Mouse (Mus musculus) heart, embryonic 13.5 days (tissue): Measurements from ENCODE around the gene Agpat1. TPM values are rescaled to one million over a fixed set of nuclear protein-coding genes. Genes with fewer than 3 reads are reported as not detected.

ENCODE experiments used
- ATAC-seq: fragments of 200-750 bp; cut with Nextera tagmentation; 2 replicates; pipeline ENCODE4 v1.8.0; 2017; ENCODE audit warnings: moderate TSS enrichment; ENCODE audit not compliant: insufficient number of reproducible peaks, low FRiP score, low TSS enrichment; ENCODE audit errors: extremely low read depth
- H3K27ac ChIP-seq: fragments of 300-500 bp; sonication (generic); replicated peaks from 2 replicates; pipeline ENCODE4 v1.5.1; 2015; ENCODE audit warnings: moderate library complexity, mild to moderate bottlenecking, inconsistent platforms
- H3K27me3 ChIP-seq: fragments of 300-500 bp; sonication (generic); replicated peaks from 2 replicates; pipeline ENCODE4 v1.6.1; 2015; ENCODE audit warnings: mild to moderate bottlenecking, inconsistent platforms
- H3K36me3 ChIP-seq: fragments of 300-500 bp; sonication (generic); 2 replicates; pipeline ENCODE4 v1.6.1; 2015; ENCODE audit warnings: mild to moderate bottlenecking, inconsistent platforms
- H3K4me1 ChIP-seq: fragments of 300-500 bp; sonication (generic); 2 replicates; pipeline ENCODE4 v1.6.1; 2015; ENCODE audit warnings: inconsistent platforms
- H3K4me2 ChIP-seq: fragments of 300-500 bp; sonication (generic); 2 replicates; pipeline ENCODE4 v1.6.1; 2015; ENCODE audit warnings: inconsistent platforms, mild to moderate bottlenecking, moderate library complexity
- H3K4me3 ChIP-seq: fragments of 300-500 bp; sonication (generic); 2 replicates; pipeline ENCODE4 v1.5.1; 2015; ENCODE audit warnings: moderate library complexity, mild to moderate bottlenecking, inconsistent platforms
- H3K9ac ChIP-seq: fragments of 300-500 bp; sonication (generic); 2 replicates; pipeline ENCODE4 v1.6.1; 2015; ENCODE audit warnings: inconsistent platforms, mild to moderate bottlenecking, moderate library complexity
- H3K9me3 ChIP-seq: fragments of 300-500 bp; sonication (generic); 2 replicates; pipeline ENCODE4 v1.6.1; 2016; ENCODE audit warnings: inconsistent platforms
- WGBS: fragments of 180-500 bp; shearing (Covaris S2); methylation state at CpG from one replicate; pipeline ENCODE4 v1.1.7; 2015; ENCODE audit warnings: mixed read lengths; 5-methylcytosine and 5-hydroxymethylcytosine counted together
- polyA plus RNA-seq: library from polyadenylated mRNA; unstranded; fragments of >200 nt; fragmentation: Nextera tagmentation; extraction: Ambion mirVana; gene quantifications from 2 replicates; pipeline ENCODE4 v1.2.1, GENCODE M21; 2015

Agpat1 gene
- polyA plus RNA-seq, 1 experiment from 2014 or later: 54.2 TPM

- 82% methylated on average over 16 of the region's 16 CpGs for WGBS
- Histone ChIP-seq H3K27ac (no peak overlapping the region), H3K36me3 (peaks cover 48% of the 10 kb centered on the region), H3K4me2 (peak overlapping the region; percentile 81), H3K27me3 (no peaks in the 10 kb centered on the region), H3K4me1 (peaks cover 29% of the 10 kb centered on the region), H3K9me3 (no peaks in the 10 kb centered on the region), H3K9ac (peak overlapping the region; percentile 93), H3K4me3 (peak overlapping the region; percentile 99)
- ATAC-seq: no peak
Observed at GRCm38 (mm10) chr17:34648141-34648890, 44.3 kb downstream of the Agpat1 start.

- ATAC-seq: no peak
Observed at GRCm38 (mm10) chr17:34649106-34649864, 45.2 kb downstream of the Agpat1 start.

GRCm38 (mm10) chr17:34650781-34651180, 46.7 kb downstream of the Agpat1 start:
- Histone ChIP-seq H3K4me3 (no peak overlapping the region), H3K9ac (no peak overlapping the region), H3K27me3 (no peaks in the 10 kb centered on the region), H3K27ac (no peak overlapping the region), H3K36me3 (peaks cover 58% of the 10 kb centered on the region), H3K4me2 (no peak overlapping the region), H3K9me3 (no peaks in the 10 kb centered on the region), H3K4me1 (peaks cover 35% of the 10 kb centered on the region)
- 91% methylated on average over 14 of the region's 14 CpGs for WGBS
- ATAC-seq: no peak

More at GRCm38 (mm10) chr17:34649106-34649864, 45.2 kb downstream of the Agpat1 start:
- Histone ChIP-seq H3K9me3 (no peaks in the 10 kb centered on the region), H3K4me2 (no peak overlapping the region), H3K9ac (no peak overlapping the region), H3K36me3 (peaks cover 54% of the 10 kb centered on the region), H3K27me3 (no peaks in the 10 kb centered on the region), H3K27ac (no peak overlapping the region), H3K4me3 (no peak overlapping the region), H3K4me1 (peaks cover 29% of the 10 kb centered on the region)
- WGBS: 85% methylated on average over 18 of the region's 18 CpGs

- no peak overlapping the region for H3K4me2 ChIP-seq
- 56% methylated on average over 19 of the region's 19 CpGs for WGBS
- no peak overlapping the region for H3K9ac ChIP-seq
- H3K4me3 ChIP-seq: no peak overlapping the region
- peaks cover 35% of the 10 kb centered on the region for H3K4me1 ChIP-seq
- no peak overlapping the region for H3K27ac ChIP-seq
- no peaks in the 10 kb centered on the region for H3K9me3 ChIP-seq
- H3K36me3 ChIP-seq: peaks cover 58% of the 10 kb centered on the region
- no peak for ATAC-seq
- no peaks in the 10 kb centered on the region for H3K27me3 ChIP-seq
Observed at GRCm38 (mm10) chr17:34651507-34652221, 47.6 kb downstream of the Agpat1 start.

- Histone ChIP-seq H3K4me2 (no peak overlapping the region), H3K4me1 (peaks cover 37% of the 10 kb centered on the region), H3K27ac (no peak overlapping the region), H3K27me3 (peaks cover 4% of the 10 kb centered on the region; the same call in 1 of the 2 replicates), H3K36me3 (peaks cover 58% of the 10 kb centered on the region), H3K4me3 (no peak overlapping the region), H3K9ac (no peak overlapping the region), H3K9me3 (no peaks in the 10 kb centered on the region)
- 86% methylated on average over 10 of the region's 10 CpGs for WGBS
- no peak for ATAC-seq
Observed at GRCm38 (mm10) chr17:34652546-34652945, 48.5 kb downstream of the Agpat1 start.

GRCm38 (mm10) chr17:34652985-34653384, 48.9 kb downstream of the Agpat1 start:
- Histone ChIP-seq H3K4me3 (no peak overlapping the region), H3K27ac (no peak overlapping the region), H3K4me2 (no peak overlapping the region), H3K36me3 (peaks cover 58% of the 10 kb centered on the region), H3K9ac (no peak overlapping the region), H3K9me3 (no peaks in the 10 kb centered on the region), H3K4me1 (peaks cover 33% of the 10 kb centered on the region), H3K27me3 (peaks cover 5% of the 10 kb centered on the region; the same call in 1 of the 2 replicates)
- ATAC-seq: no peak
- 86% methylated on average over 8 of the region's 8 CpGs for WGBS

- WGBS: 62% methylated on average over 9 of the region's 9 CpGs
- peaks cover 13% of the 10 kb centered on the region for H3K27me3 ChIP-seq
- H3K27ac ChIP-seq: no peak overlapping the region
- no peak for ATAC-seq
- H3K9ac ChIP-seq: no peak overlapping the region
- H3K4me2 ChIP-seq: no peak overlapping the region
- no peak overlapping the region for H3K4me3 ChIP-seq
- H3K9me3 ChIP-seq: no peaks in the 10 kb centered on the region
- H3K36me3 ChIP-seq: peaks cover 53% of the 10 kb centered on the region
- H3K4me1 ChIP-seq: peaks cover 28% of the 10 kb centered on the region
Observed at GRCm38 (mm10) chr17:34653746-34654285, 49.8 kb downstream of the Agpat1 start.

- Histone ChIP-seq H3K4me2 (no peak overlapping the region), H3K27me3 (peaks cover 18% of the 10 kb centered on the region), H3K4me3 (no peak overlapping the region), H3K9me3 (no peaks in the 10 kb centered on the region), H3K27ac (peak overlapping the region; percentile 66), H3K9ac (0 out of 2 replicates have a peak overlapping the region, but pooled peaks have one; percentile 24), H3K4me1 (peaks cover 33% of the 10 kb centered on the region), H3K36me3 (peaks cover 47% of the 10 kb centered on the region)
- 91% methylated on average over 13 of the region's 13 CpGs for WGBS
- ATAC-seq: no peak
Observed at GRCm38 (mm10) chr17:34654392-34654791, 50.3 kb downstream of the Agpat1 start.

GRCm38 (mm10) chr17:34655160-34655559, 51.1 kb downstream of the Agpat1 start:
- H3K27ac ChIP-seq: peak overlapping the region; percentile 66
- ATAC-seq: no peak

GRCm38 (mm10) chr17:34655581-34655991, 51.5 kb downstream of the Agpat1 start:
- Histone ChIP-seq H3K4me1 (peaks cover 44% of the 10 kb centered on the region), H3K4me2 (no peak overlapping the region), H3K27me3 (peaks cover 30% of the 10 kb centered on the region), H3K9me3 (no peaks in the 10 kb centered on the region), H3K4me3 (no peak overlapping the region), H3K9ac (peak overlapping the region; percentile 58), H3K27ac (peak overlapping the region; percentile 66), H3K36me3 (peaks cover 35% of the 10 kb centered on the region)
- ATAC-seq: peak; percentile 61; the same call in 1 of the 2 replicates
- 19% methylated on average over 4 of the region's 4 CpGs for WGBS

More at GRCm38 (mm10) chr17:34655160-34655559, 51.1 kb downstream of the Agpat1 start:
- Histone ChIP-seq H3K4me1 (peaks cover 40% of the 10 kb centered on the region), H3K9ac (peak overlapping the region; percentile 58), H3K9me3 (no peaks in the 10 kb centered on the region), H3K36me3 (peaks cover 40% of the 10 kb centered on the region), H3K4me3 (no peak overlapping the region), H3K4me2 (no peak overlapping the region), H3K27me3 (peaks cover 26% of the 10 kb centered on the region)
- WGBS: 49% methylated on average over 7 of the region's 7 CpGs

- H3K4me3 ChIP-seq: no peak overlapping the region
- H3K9me3 ChIP-seq: no peaks in the 10 kb centered on the region
- 52% methylated on average over 8 of the region's 8 CpGs for WGBS
- H3K27ac ChIP-seq: no peak overlapping the region
- no peak overlapping the region for H3K4me2 ChIP-seq
- peaks cover 41% of the 10 kb centered on the region for H3K27me3 ChIP-seq
- no peak overlapping the region for H3K9ac ChIP-seq
- peaks cover 55% of the 10 kb centered on the region for H3K4me1 ChIP-seq
- peaks cover 26% of the 10 kb centered on the region for H3K36me3 ChIP-seq
- ATAC-seq: no peak
Observed at GRCm38 (mm10) chr17:34656666-34657065, 52.6 kb downstream of the Agpat1 start.
